Mouse (Mus musculus) retina, postnatal 7 days (tissue): ENCODE results near the gene Pet2.

Source experiments
- DNase-seq: peaks from one replicate; pipeline ENCODE4 v3.0.0-alpha.2; 2012; ENCODE audit warnings: low read depth, low spot score

Pet2 gene

DNA sequence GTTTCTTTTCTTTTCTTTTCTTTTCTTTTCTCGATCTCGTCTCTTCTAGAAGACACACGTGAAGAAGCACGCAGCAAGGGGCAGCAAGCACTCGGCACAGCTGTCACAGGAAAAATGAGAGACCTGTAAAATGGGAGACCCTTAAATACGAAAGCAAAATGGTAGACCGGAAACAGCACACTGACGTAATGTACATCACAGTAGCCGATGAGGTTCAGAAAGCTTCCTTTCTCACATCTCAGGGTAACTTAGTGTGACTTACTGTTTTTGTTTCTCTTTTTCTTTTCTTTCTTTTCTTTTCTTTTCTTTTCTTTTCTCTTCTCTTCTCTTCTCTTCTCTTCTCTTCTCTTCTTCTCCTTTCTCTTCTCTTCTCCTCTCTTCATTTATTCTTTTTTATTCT is at the start of gene Pet2:
Pet2 (minus strand) TSS at position 101 of the 400 bp plus-strand sequence.
- no peak for DNase-seq
